ENCODE assay signal across 9 mouse cellular contexts in genomic region chr11:31170052-31170646, GRCm38 (mm10). TPM values are rescaled to one million over a fixed set of nuclear protein-coding genes. Genes with fewer than 3 reads are reported as not detected.
A peak's percentile ranks its signal among the peaks of the same experiment; 100 is the strongest.
DNase-seq lines count a peak whose midpoint lies in the region; ATAC-seq lines count a peak whose summit lies in the region.
"Had no signal": no experiment of that assay in that cellular context is flagged by ENCODE, and none has a peak within 500 bp of the region (broad histone marks: within the 10 kb centered on the region; RNA-seq: fewer than 3 reads in every experiment).

No protein-coding gene starts in this region.

- peak; percentile 35 for DNase-seq in embryo, embryonic 10 days (ENCODE audit: low spot score)
- no peak for DNase-seq in embryo, embryonic 9.5 days (ENCODE audit: extremely low spot score)
- peak; percentile 36 for DNase-seq in embryo, embryonic 11 days
- DNase-seq in liver, embryonic 13.5 days = no peak
- peak; percentile 2 for DNase-seq in ovary, postnatal 10 days (ENCODE audit: low spot score)
- DNase-seq in thymus, postnatal 14 days = no peak
- DNase-seq in urinary bladder, adult 2 months (ENCODE audit: low spot score) = no peak

- H3K4me2 ChIP-seq in heart, embryonic 16.5 days (ENCODE audit: low read depth, low read length) = peak overlapping the region; percentile 80
- H3K4me2 ChIP-seq in liver, embryonic 13.5 days = peak overlapping the region; percentile 49

- WGBS in heart, embryonic 16.5 days = 4% methylated on average over 4 of the region's 4 CpGs
- WGBS in liver, embryonic 13.5 days (ENCODE audit: insufficient replicate concordance) = 18% methylated on average over 4 of the region's 4 CpGs

- H3K27ac ChIP-seq in heart, embryonic 16.5 days (ENCODE audit: low read length) = no peak overlapping the region
- no peak overlapping the region for H3K27ac ChIP-seq in liver, embryonic 13.5 days

- H3K9me3 ChIP-seq in heart, embryonic 16.5 days (replicated peaks; ENCODE audit: control insufficient read depth, low read length) = no peaks in the 10 kb centered on the region
- no peaks in the 10 kb centered on the region for H3K9me3 ChIP-seq in liver, embryonic 13.5 days (replicated peaks)

- peaks cover 8% of the 10 kb centered on the region; the same call in 1 of the 2 replicates for H3K4me1 ChIP-seq in heart, embryonic 16.5 days (ENCODE audit: control insufficient read depth, insufficient read depth, low read length)
- H3K4me1 ChIP-seq in liver, embryonic 13.5 days (replicated peaks) = peaks cover 11% of the 10 kb centered on the region; the same call in 1 of the 2 replicates

- no peak overlapping the region for H3K9ac ChIP-seq in heart, embryonic 16.5 days (ENCODE audit: low read length)
- no peak overlapping the region for H3K9ac ChIP-seq in liver, embryonic 13.5 days

- peak; percentile 75 for ATAC-seq in heart, embryonic 16.5 days (replicated peaks; ENCODE audit: extremely low read depth, insufficient read depth, low FRiP score)
- peak; percentile 80 for ATAC-seq in liver, embryonic 13.5 days (ENCODE audit: low read depth)

- no peaks in the 10 kb centered on the region for H3K36me3 ChIP-seq in heart, embryonic 16.5 days (ENCODE audit: control insufficient read depth, insufficient read depth)
- no peaks in the 10 kb centered on the region for H3K36me3 ChIP-seq in liver, embryonic 13.5 days

- no peak overlapping the region for H3K4me3 ChIP-seq in heart, embryonic 16.5 days (ENCODE audit: low read length)
- no peak overlapping the region for H3K4me3 ChIP-seq in liver, embryonic 13.5 days (replicated peaks)

- H3K27me3 ChIP-seq in heart, embryonic 16.5 days (ENCODE audit: control insufficient read depth, insufficient read depth, low read length) = no peaks in the 10 kb centered on the region
- no peaks in the 10 kb centered on the region for H3K27me3 ChIP-seq in liver, embryonic 13.5 days

RNA-seq across cellular contexts. Expression of gene Gm17332, which starts 12.1 kb away (rescaled TPM):
- not detected in 2 replicates for polyA plus RNA-seq in heart, embryonic 16.5 days (2015; fragmentation: Nextera tagmentation; extraction: Ambion mirVana)
- not detected in 2 replicates for polyA plus RNA-seq in liver, embryonic 13.5 days (2015; fragmentation: Nextera tagmentation; extraction: Ambion mirVana)
- polyA plus RNA-seq in urinary bladder, adult 2 months (2012; rRNA removed) = not detected in 2 replicates
- polyA plus RNA-seq: gonadal fat pad, adult 2 months had no signal

Comparison
In these comparisons a context has a peak if more than half of its experiments do, and no peak if none do; other contexts are left out.
1. DNase-seq: peak in embryo, embryonic 10 days (single experiment), embryo, embryonic 11 days (single experiment) and ovary, postnatal 10 days (single experiment); none in embryo, embryonic 9.5 days (single experiment), liver, embryonic 13.5 days (single experiment), thymus, postnatal 14 days (single experiment) and urinary bladder, adult 2 months (single experiment).